Mouse (Mus musculus) adrenal gland, adult 8-10 months (tissue): ENCODE results near the gene Scarb1. TPM values are rescaled to one million over a fixed set of nuclear protein-coding genes. Genes with fewer than 3 reads are reported as not detected.

Source experiments
- DNase-seq: peaks from one replicate; pipeline ENCODE4 v3.0.0; 2022
- total RNA-seq, 4 experiments: library from RNA; stranded (reverse); gene quantifications; 2 replicates each; pipeline ENCODE4 v1.2.4; 2022

The Scarb1 gene
- total RNA-seq, 4 experiments from 2014 or later: 1,640 to 3,396 (median 2,408) TPM

DNA sequence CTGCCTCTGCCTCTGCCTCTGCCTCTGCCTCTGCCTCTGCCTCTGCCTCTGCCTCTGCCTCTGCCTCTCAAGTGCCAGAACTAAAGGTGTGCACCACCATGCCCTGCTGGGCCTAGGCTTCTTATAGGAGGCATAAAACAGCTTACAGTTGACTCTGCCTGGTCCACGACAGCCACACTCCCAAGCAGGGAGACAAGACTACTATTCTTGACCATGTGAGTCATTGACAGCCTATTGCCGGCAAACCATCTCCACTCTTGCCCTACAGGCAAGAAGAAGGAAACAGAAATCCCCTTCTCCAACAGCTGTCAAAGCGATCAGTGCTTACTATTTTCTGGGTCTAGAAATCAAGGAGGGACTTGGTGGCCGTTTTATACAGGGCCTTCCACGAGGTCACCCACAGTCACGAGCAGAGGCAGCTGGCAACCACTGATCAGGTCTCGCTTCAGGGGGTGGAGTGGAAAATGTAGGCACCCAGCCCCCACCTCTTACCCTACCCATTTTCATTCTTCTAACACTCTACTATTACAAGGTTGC lies 108.4 kb downstream of the Scarb1 start:
- DNase-seq: no peak

DNA sequence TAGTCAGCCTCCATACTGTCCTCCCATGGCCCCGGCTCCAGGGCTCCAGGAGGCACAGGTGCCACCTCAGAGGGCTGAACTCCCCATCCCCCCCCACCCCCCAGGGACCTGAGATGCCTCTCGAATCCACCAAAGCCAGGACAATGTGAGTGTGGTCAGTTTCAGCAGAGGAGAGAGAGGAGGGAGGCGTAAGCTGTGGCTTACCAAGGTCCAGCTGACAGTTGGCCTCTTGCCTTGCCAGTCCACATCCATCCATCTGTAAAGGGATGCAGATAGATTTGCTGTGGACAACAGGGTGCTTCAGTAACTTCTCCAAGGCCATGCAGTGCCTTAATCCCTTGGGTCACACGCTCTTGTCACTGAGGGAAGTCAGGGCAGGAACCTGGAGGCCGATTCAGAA lies 110.4 kb downstream of the Scarb1 start:
- no peak for DNase-seq

DNA sequence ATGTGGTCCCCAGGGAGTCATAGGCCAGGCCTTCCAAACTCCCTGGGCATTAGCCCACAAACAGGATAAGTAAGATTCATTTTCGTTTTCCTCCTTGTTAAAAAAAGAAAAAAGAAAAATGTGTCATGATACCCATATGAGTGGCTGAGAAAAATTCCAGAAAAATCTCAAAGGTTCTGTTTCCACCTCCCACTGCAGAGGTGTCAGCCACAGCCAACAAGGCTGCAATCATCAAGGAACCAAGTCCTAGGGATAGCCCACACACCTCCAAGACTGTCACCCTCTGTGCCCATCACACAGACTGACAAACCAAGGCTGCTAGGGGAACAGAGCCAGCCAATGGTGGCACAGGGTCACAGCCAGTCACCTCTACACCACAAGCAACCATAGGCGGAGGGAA lies 111.8 kb downstream of the Scarb1 start:
- no peak for DNase-seq

DNA sequence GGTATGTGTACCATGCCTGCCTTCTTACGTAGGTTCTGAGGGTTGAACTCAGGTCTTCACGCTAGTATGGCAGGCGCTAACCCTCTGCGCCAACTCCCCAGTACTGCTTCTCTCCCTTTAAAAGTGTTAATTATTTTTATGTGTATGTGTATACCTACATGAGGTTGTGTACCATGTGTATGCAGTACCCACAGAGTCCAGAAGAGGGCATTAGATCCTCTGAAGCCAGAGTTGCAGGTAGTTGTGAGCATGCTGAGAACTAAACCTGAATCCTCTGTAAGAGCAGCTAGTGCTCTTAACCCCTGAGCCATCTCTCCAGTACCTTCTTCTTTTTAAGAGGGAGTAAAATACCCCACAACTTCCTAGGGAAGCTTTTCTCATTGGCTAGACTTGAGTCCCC lies 113.2 kb downstream of the Scarb1 start:
- no peak for DNase-seq

Other genes starting within 250 kb of the Scarb1 start
- 100 to 1,000 TPM; 188 to 380 (median 257) TPM for gene Ncor2, start 161.9 kb downstream of the Scarb1 start, total RNA-seq
- gene Gm10382, start 48.2 kb upstream of the Scarb1 start, total RNA-seq: under 1 TPM in 3 of 4 experiments, not detected in 1; 0.41 to 0.48 (median 0.45) TPM
- gene Ubc, start 49.1 kb upstream of the Scarb1 start, total RNA-seq: 1,000 to 10,000 TPM; 1,164 to 1,564 (median 1,502) TPM
- 10 to 100 TPM; 19.1 to 22.1 (median 19.9) TPM for gene Dhx37, start 93.0 kb upstream of the Scarb1 start, total RNA-seq
- gene Bri3bp, start 100.5 kb upstream of the Scarb1 start, total RNA-seq: 10 to 100 TPM; 27.8 to 35.6 (median 31.6) TPM
- 10 to 100 TPM; 44.9 to 73.7 (median 53.8) TPM for gene Aacs, start 134.7 kb upstream of the Scarb1 start, total RNA-seq
- 1 to 10 TPM; 1.4 to 5.2 (median 3.5) TPM for gene Tmem132b, start 190.7 kb upstream of the Scarb1 start, total RNA-seq